Mouse (Mus musculus): ENCODE data around the gene Zfp874a. TPM values are rescaled to one million over a fixed set of nuclear protein-coding genes. Genes with fewer than 3 reads are reported as not detected.
"Not testable (repeated sequence)": the region's sequence is repeated elsewhere in the genome, so short reads cannot be mapped to it uniquely, and the experiment has no call there.

Gene Zfp874a
- total and polyA plus RNA-seq, 3 experiments: 4.1 to 6.1 TPM; not detected in 1

DNA sequence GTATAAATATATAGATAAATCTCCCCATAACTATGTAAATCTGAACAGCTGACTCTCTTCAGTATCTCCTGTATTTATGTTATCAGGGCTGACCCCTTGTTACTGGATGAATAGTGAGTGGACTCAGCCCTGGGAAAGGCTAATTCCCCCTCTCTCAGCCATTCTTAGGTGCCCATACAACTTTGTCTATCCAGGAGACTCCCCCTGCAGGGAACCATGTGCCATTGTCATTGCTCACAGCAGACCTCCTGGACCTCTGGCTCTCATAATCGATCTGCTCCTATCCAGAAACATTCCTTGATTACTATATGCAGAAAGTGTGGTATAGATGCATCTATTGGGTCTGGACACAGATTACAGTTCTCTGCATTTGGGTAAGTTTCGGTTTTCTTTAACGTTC, 34.6 kb downstream of the Zfp874a start:
- no peaks in the 10 kb centered on the region for H3K79me2 ChIP-seq (ENCODE audit: control insufficient read depth, insufficient read depth, low read length, poor library complexity)
- no peak for TF ChIP-seq JUND (IDR thresholded peaks at IDR 0.05; ENCODE audit: low read depth, low read length)
- no peak for TF ChIP-seq ZNF384 (IDR thresholded peaks at IDR 0.05; ENCODE audit: low read depth, low read length)
- TF ChIP-seq USF2 (IDR thresholded peaks at IDR 0.05; ENCODE audit: borderline replicate concordance in 1 of 2, insufficient read depth in 1 of 2, low read depth in 1 of 2, low read length in 2 of 2): no peak
- TF ChIP-seq MAFK (IDR thresholded peaks at IDR 0.05; ENCODE audit: borderline replicate concordance, low read depth, low read length): no peak
- TF ChIP-seq MXI1 (IDR thresholded peaks at IDR 0.05; ENCODE audit: low read depth, low read length): no peak
- no peak for TF ChIP-seq MAX (IDR thresholded peaks at IDR 0.05; ENCODE audit: low read length)
- no peak for TF ChIP-seq EP300 (IDR thresholded peaks at IDR 0.05; ENCODE audit: low read depth in 1 of 2, low read length in 2 of 2)
- no peak for TF ChIP-seq NELFE (IDR thresholded peaks at IDR 0.05; ENCODE audit: low read depth, low read length)
- no peak for TF ChIP-seq CTCF (IDR thresholded peaks at IDR 0.05 in 2 of 3, conservative IDR thresholded peaks at IDR 0.05 in 1 of 3; ENCODE audit: control insufficient read depth in 1 of 3, insufficient read depth in 1 of 3, low read depth in 2 of 3, low read length in 3 of 3, poor library complexity in 1 of 3, severe bottlenecking in 1 of 3)
- TF ChIP-seq SMC3 (IDR thresholded peaks at IDR 0.05; ENCODE audit: low read depth, low read length): no peak
- no peaks in the 10 kb centered on the region for H3K4me1 ChIP-seq (ENCODE audit: control insufficient read depth in 1 of 2, insufficient read depth in 2 of 2, low read length in 2 of 2)
- H3K27ac ChIP-seq (ENCODE audit: control insufficient read depth, low read depth, low read length): no peak overlapping the region
- no peak for DNase-seq (ENCODE audit: low read depth, low spot score)
- no peaks in the 10 kb centered on the region for H3K27me3 ChIP-seq (ENCODE audit: control insufficient read depth in 1 of 2, insufficient read depth in 2 of 2, low read length in 2 of 2)
- no peaks in the 10 kb centered on the region for H3K9me3 ChIP-seq (replicated peaks; ENCODE audit: insufficient read depth, low read length)
- H3K9ac ChIP-seq (ENCODE audit: control insufficient read depth, low read depth, low read length, poor library complexity, severe bottlenecking): no peak overlapping the region
- H3K36me3 ChIP-seq (ENCODE audit: control insufficient read depth in 1 of 2, insufficient read depth in 2 of 2, low read length in 2 of 2): no peaks in the 10 kb centered on the region
- H3K4me3 ChIP-seq (ENCODE audit: control insufficient read depth in 1 of 2, insufficient read depth in 1 of 2, low read depth in 2 of 2, low read length in 2 of 2): no peak overlapping the region

DNA sequence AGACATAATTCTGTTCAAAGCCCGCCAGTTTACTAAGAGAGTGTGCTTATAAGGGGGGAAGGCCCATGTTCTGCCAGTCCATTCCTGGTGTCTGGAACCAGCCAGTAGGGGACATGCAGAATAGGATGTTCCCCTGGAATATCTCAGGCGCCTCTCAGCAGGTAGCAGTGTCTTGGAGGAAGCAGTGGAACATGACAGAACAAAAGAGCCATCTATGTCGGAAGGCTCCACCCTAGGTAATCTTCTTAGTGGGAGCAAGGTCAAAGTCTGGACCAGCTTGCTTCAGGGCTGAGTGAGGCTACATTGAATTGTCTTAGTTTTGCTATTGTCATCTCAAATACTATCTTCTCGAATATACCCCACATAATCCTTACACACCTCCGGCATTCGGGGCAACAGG, 35.7 kb downstream of the Zfp874a start:
- Histone ChIP-seq H3K9me3 (replicated peaks; ENCODE audit: insufficient read depth, low read length) (no peaks in the 10 kb centered on the region), H3K36me3 (ENCODE audit: control insufficient read depth in 1 of 2, insufficient read depth in 2 of 2, low read length in 2 of 2) (no peaks in the 10 kb centered on the region), H3K4me3 (ENCODE audit: control insufficient read depth in 1 of 2, insufficient read depth in 1 of 2, low read depth in 2 of 2, low read length in 2 of 2) (no peak overlapping the region), H3K27ac (ENCODE audit: control insufficient read depth, low read depth, low read length) (no peak overlapping the region), H3K79me2 (ENCODE audit: control insufficient read depth, insufficient read depth, low read length, poor library complexity) (no peaks in the 10 kb centered on the region), H3K27me3 (ENCODE audit: control insufficient read depth in 1 of 2, insufficient read depth in 2 of 2, low read length in 2 of 2) (no peaks in the 10 kb centered on the region), H3K4me1 (ENCODE audit: control insufficient read depth in 1 of 2, insufficient read depth in 2 of 2, low read length in 2 of 2) (no peaks in the 10 kb centered on the region), H3K9ac (ENCODE audit: control insufficient read depth, low read depth, low read length, poor library complexity, severe bottlenecking) (no peak overlapping the region)
- DNase-seq (ENCODE audit: low read depth, low spot score): no peak
- TF ChIP-seq GABPA (IDR thresholded peaks at IDR 0.05; ENCODE audit: low read depth, low read length) (no peak), POLR2AphosphoS2 (IDR thresholded peaks at IDR 0.05; ENCODE audit: low read length) (no peak), MEF2A (IDR thresholded peaks at IDR 0.05; ENCODE audit: extremely low read depth, insufficient replicate concordance, low read depth, low read length, poor library complexity, severe bottlenecking) (no peak), ZMIZ1 (IDR thresholded peaks at IDR 0.05; ENCODE audit: low read depth, low read length) (no peak), POLR2A (IDR thresholded peaks at IDR 0.05; ENCODE audit: control insufficient read depth in 1 of 2, insufficient read depth in 1 of 2, low read depth in 1 of 2, low read length in 2 of 2, poor library complexity in 1 of 2) (no peak), MYB (IDR thresholded peaks at IDR 0.05; ENCODE audit: low read depth, low read length) (no peak), MAFK (IDR thresholded peaks at IDR 0.05; ENCODE audit: borderline replicate concordance, low read depth, low read length) (no peak), ZNF384 (IDR thresholded peaks at IDR 0.05; ENCODE audit: low read depth, low read length) (no peak), ZC3H11A (IDR thresholded peaks at IDR 0.05; ENCODE audit: low read depth, low read length) (no peak), GATA1 (IDR thresholded peaks at IDR 0.05; ENCODE audit: low read depth, low read length) (no peak), KAT2A (conservative IDR thresholded peaks at IDR 0.05; ENCODE audit: low read depth, low read length) (no peak), TBP (IDR thresholded peaks at IDR 0.05; ENCODE audit: low read depth, low read length) (no peak)

GRCm38 (mm10) chr13:67413634-67414033, 37.8 kb downstream of the Zfp874a start:
- not testable (repeated sequence) for DNase-seq (ENCODE audit: low read depth, low spot score); H3K9ac ChIP-seq (ENCODE audit: control insufficient read depth, low read depth, low read length, poor library complexity, severe bottlenecking); H3K36me3 ChIP-seq (ENCODE audit: control insufficient read depth in 1 of 2, insufficient read depth in 2 of 2, low read length in 2 of 2); H3K9me3 ChIP-seq (replicated peaks; ENCODE audit: insufficient read depth, low read length); H3K4me3 ChIP-seq (ENCODE audit: control insufficient read depth in 1 of 2, insufficient read depth in 1 of 2, low read depth in 2 of 2, low read length in 2 of 2); H3K27me3 ChIP-seq (ENCODE audit: control insufficient read depth in 1 of 2, insufficient read depth in 2 of 2, low read length in 2 of 2); H3K4me1 ChIP-seq (ENCODE audit: control insufficient read depth in 1 of 2, insufficient read depth in 2 of 2, low read length in 2 of 2); H3K27ac ChIP-seq (ENCODE audit: control insufficient read depth, low read depth, low read length); H3K79me2 ChIP-seq (ENCODE audit: control insufficient read depth, insufficient read depth, low read length, poor library complexity)

GRCm38 (mm10) chr13:67399183-67399903, 52.1 kb downstream of the Zfp874a start, which contains the start of gene Zfp429:
Gene Zfp429 (minus strand): TSS chr13:67399819.
- not testable (repeated sequence) for DNase-seq (ENCODE audit: low read depth, low spot score)

More at GRCm38 (mm10) chr13:67399183-67399903, 52.1 kb downstream of the Zfp874a start, which contains the start of gene Zfp429:
- not testable (repeated sequence) for H3K9ac ChIP-seq (ENCODE audit: control insufficient read depth, low read depth, low read length, poor library complexity, severe bottlenecking); H3K9me3 ChIP-seq (replicated peaks; ENCODE audit: insufficient read depth, low read length); H3K4me1 ChIP-seq (ENCODE audit: control insufficient read depth in 1 of 2, insufficient read depth in 2 of 2, low read length in 2 of 2); H3K27me3 ChIP-seq (ENCODE audit: control insufficient read depth in 1 of 2, insufficient read depth in 2 of 2, low read length in 2 of 2); H3K4me3 ChIP-seq (ENCODE audit: control insufficient read depth in 1 of 2, insufficient read depth in 1 of 2, low read depth in 2 of 2, low read length in 2 of 2); H3K27ac ChIP-seq (ENCODE audit: control insufficient read depth, low read depth, low read length); H3K79me2 ChIP-seq (ENCODE audit: control insufficient read depth, insufficient read depth, low read length, poor library complexity); H3K36me3 ChIP-seq (ENCODE audit: control insufficient read depth in 1 of 2, insufficient read depth in 2 of 2, low read length in 2 of 2)
